Mouse (Mus musculus) lung, postnatal 10 days (tissue): ENCODE measurements at regions not wholly inside any gene's neighbourhood (a gene's known extent, or its start where the extent isn't known, plus 50 kb on each side); places are given as distances from the start of the nearest gene placed in this dataset.

Experiments used
- DNase-seq: peaks from one replicate; pipeline ENCODE4 v3.0.0; 2021

- no peak for DNase-seq
These were observed 337.9 kb upstream of the Eif4g2 start for GRCm38 (mm10) chr7:111420698-111421097.

- no peak for DNase-seq
These were observed 334.9 kb upstream of the Eif4g2 start for GRCm38 (mm10) chr7:111417735-111418134.

- DNase-seq: no peak
These were observed 333.2 kb upstream of the Eif4g2 start for GRCm38 (mm10) chr7:111416061-111416460.

GRCm38 (mm10) chr7:111413745-111414144 is 330.9 kb upstream of the Eif4g2 start:
- DNase-seq: no peak

- DNase-seq: no peak
These were observed 330.1 kb upstream of the Eif4g2 start for GRCm38 (mm10) chr7:111412957-111413356.

GRCm38 (mm10) chr7:111411386-111411960 is 328.6 kb upstream of the Eif4g2 start:
- DNase-seq: no peak

- no peak for DNase-seq
These were observed 313.1 kb upstream of the Eif4g2 start for GRCm38 (mm10) chr7:111395972-111396371.

- DNase-seq: no peak
These were observed 312.3 kb upstream of the Eif4g2 start for GRCm38 (mm10) chr7:111395111-111395510.

GRCm38 (mm10) chr7:111393846-111394245 is 311.0 kb upstream of the Eif4g2 start:
- DNase-seq: no peak

- DNase-seq: no peak
These were observed 306.9 kb upstream of the Eif4g2 start for GRCm38 (mm10) chr7:111389690-111390089.

- no peak for DNase-seq
These were observed 291.7 kb upstream of the Eif4g2 start for GRCm38 (mm10) chr7:111374534-111374933.

- DNase-seq: no peak
These were observed 290.7 kb upstream of the Eif4g2 start for GRCm38 (mm10) chr7:111373380-111374173.

- DNase-seq: no peak
These were observed 287.6 kb upstream of the Eif4g2 start for GRCm38 (mm10) chr7:111370421-111370887.

GRCm38 (mm10) chr7:111368296-111369004 is 285.6 kb upstream of the Eif4g2 start:
- no peak for DNase-seq

GRCm38 (mm10) chr7:111366951-111367653 is 284.3 kb upstream of the Eif4g2 start:
- no peak for DNase-seq

GRCm38 (mm10) chr7:111365384-111365783 is 282.6 kb upstream of the Eif4g2 start:
- no peak for DNase-seq

GRCm38 (mm10) chr7:111363206-111363605 is 280.4 kb upstream of the Eif4g2 start:
- no peak for DNase-seq

- DNase-seq: no peak
These were observed 279.8 kb upstream of the Eif4g2 start for GRCm38 (mm10) chr7:111362646-111363045.

GRCm38 (mm10) chr7:111355088-111355656 is 272.3 kb upstream of the Eif4g2 start:
- DNase-seq: no peak

GRCm38 (mm10) chr7:111354066-111354465 is 271.2 kb upstream of the Eif4g2 start:
- no peak for DNase-seq

- DNase-seq: no peak
These were observed 269.3 kb upstream of the Eif4g2 start for GRCm38 (mm10) chr7:111352176-111352575.

GRCm38 (mm10) chr7:111345117-111345516 is 262.3 kb upstream of the Eif4g2 start:
- no peak for DNase-seq

GRCm38 (mm10) chr7:111337053-111337452 is 254.2 kb upstream of the Eif4g2 start:
- DNase-seq: no peak
